Mouse (Mus musculus) neural tube, embryonic 15.5 days (tissue): ENCODE data around the gene Fto. TPM values are rescaled to one million over a fixed set of nuclear protein-coding genes. Genes with fewer than 3 reads are reported as not detected.

ENCODE experiments used
- ATAC-seq: fragments of 200-750 bp; cut with Nextera tagmentation; 2 replicates; pipeline ENCODE4 v1.8.0; 2017; ENCODE audit warnings: mild to moderate bottlenecking, moderate TSS enrichment, moderate library complexity; ENCODE audit not compliant: low FRiP score
- H3K27ac ChIP-seq: fragments of 300-500 bp; sonication (generic); replicated peaks from 2 replicates; pipeline ENCODE4 v1.5.1; 2015; ENCODE audit warnings: mild to moderate bottlenecking, inconsistent platforms
- H3K27me3 ChIP-seq: fragments of 300-500 bp; sonication (generic); replicated peaks from 2 replicates; pipeline ENCODE4 v1.6.1; 2015; ENCODE audit warnings: inconsistent platforms
- H3K36me3 ChIP-seq: fragments of 300-500 bp; sonication (generic); 2 replicates; pipeline ENCODE4 v1.6.1; 2015; ENCODE audit warnings: inconsistent platforms
- H3K4me1 ChIP-seq: fragments of 300-500 bp; sonication (generic); 2 replicates; pipeline ENCODE4 v1.6.1; 2015; ENCODE audit warnings: inconsistent platforms
- H3K4me2 ChIP-seq: fragments of 300-500 bp; sonication (generic); 2 replicates; pipeline ENCODE4 v1.6.1; 2015; ENCODE audit warnings: inconsistent platforms, mild to moderate bottlenecking, moderate library complexity
- H3K4me3 ChIP-seq: fragments of 300-500 bp; sonication (generic); replicated peaks from 2 replicates; pipeline ENCODE4 v1.5.1; 2015; ENCODE audit warnings: mild to moderate bottlenecking, inconsistent platforms
- H3K9ac ChIP-seq: fragments of 300-500 bp; sonication (generic); replicated peaks from 2 replicates; pipeline ENCODE4 v1.6.1; 2015; ENCODE audit warnings: mild to moderate bottlenecking, inconsistent platforms
- H3K9me3 ChIP-seq: fragments of 300-500 bp; sonication (generic); replicated peaks from 2 replicates; pipeline ENCODE4 v1.6.1; 2016; ENCODE audit warnings: inconsistent platforms
- WGBS: fragments of 180-500 bp; shearing (Covaris S2); methylation state at CpG from one replicate; pipeline ENCODE4 v1.1.7; 2015; ENCODE audit warnings: mixed read lengths; 5-methylcytosine and 5-hydroxymethylcytosine counted together
- polyA plus RNA-seq: library from polyadenylated mRNA; unstranded; fragments of >200 nt; fragmentation: Nextera tagmentation; extraction: Ambion mirVana; gene quantifications from 2 replicates; pipeline ENCODE4 v1.2.1, GENCODE M21; 2015

The Fto gene
- polyA plus RNA-seq, 1 experiment from 2014 or later = 135 TPM

DNA sequence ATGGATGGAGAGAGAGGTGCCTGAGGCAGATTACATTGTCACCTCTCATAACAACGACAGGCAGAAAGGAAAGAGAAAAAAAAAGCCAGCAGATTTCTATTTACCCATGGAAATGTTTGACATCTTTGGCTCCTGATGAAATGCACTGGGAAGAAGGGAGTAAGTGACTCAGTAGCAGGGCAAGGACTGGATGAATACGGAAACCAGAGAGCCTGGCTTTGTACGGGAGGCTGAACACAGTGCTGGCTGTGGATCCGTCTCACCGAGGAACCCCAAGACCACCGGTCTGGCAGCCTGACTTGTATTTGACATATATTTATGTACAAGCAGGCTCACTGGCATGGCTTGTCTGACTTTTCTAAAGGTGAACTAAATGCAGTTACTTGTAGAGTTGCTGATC lies 34.3 kb downstream of the Fto start:
- Histone ChIP-seq H3K9me3 (no peaks in the 10 kb centered on the region), H3K4me3 (no peak overlapping the region), H3K27me3 (no peaks in the 10 kb centered on the region), H3K9ac (no peak overlapping the region), H3K4me2 (no peak overlapping the region), H3K4me1 (peaks cover 8% of the 10 kb centered on the region), H3K27ac (no peak overlapping the region), H3K36me3 (no peaks in the 10 kb centered on the region)
- ATAC-seq = no peak
- WGBS = 73% methylated on average over 6 of the region's 6 CpGs

DNA sequence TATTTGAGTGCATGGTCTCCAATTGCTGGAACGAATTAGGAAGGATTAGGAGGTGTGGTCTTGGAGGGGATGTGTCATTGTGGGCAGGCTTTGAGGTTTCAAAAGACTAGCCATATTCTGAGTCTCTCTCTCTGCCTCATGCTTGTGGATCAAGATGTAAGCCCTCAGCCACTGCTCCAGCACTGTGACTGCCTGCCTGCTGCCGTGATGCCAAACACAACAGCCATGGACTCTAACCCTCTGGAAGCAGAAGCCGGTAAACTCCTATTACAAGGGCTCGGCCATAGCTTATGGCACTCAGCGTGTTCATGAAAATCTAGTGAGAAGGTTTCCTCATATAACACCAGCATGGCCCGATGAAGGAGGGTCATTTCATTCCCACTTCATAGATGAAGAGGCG lies 36.5 kb downstream of the Fto start:
- WGBS = 96% methylated on average over 7 of the region's 7 CpGs
- H3K4me2 ChIP-seq = no peak overlapping the region
- H3K9ac ChIP-seq = no peak overlapping the region
- H3K4me3 ChIP-seq = no peak overlapping the region
- no peak for ATAC-seq
- H3K4me1 ChIP-seq = peaks cover 12% of the 10 kb centered on the region
- H3K9me3 ChIP-seq = no peaks in the 10 kb centered on the region
- H3K27me3 ChIP-seq = no peaks in the 10 kb centered on the region
- H3K27ac ChIP-seq = no peak overlapping the region
- H3K36me3 ChIP-seq = no peaks in the 10 kb centered on the region

DNA sequence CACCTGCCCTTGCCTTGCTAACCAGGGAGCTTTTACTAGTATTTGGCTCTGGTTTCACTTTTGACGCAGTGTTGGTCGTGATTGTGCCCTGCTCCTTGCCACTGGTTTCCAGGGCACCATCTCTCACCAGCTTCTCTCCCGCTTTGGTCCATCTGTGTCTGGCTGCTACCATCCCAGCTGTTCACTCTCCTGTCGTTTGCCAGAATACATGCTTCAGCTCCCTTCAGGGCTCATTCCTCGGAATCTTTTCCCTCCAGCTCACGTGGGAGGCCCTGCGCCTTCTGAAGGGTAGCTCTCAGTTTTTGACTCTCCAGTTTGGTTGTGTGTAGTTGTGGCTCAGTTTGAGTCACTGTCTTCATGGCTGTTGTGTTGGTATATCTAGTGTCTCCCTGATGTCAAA lies 37.3 kb downstream of the Fto start:
- H3K9ac ChIP-seq = no peak overlapping the region
- no peaks in the 10 kb centered on the region for H3K9me3 ChIP-seq
- WGBS = 64% methylated on average over 7 of the region's 7 CpGs

DNA sequence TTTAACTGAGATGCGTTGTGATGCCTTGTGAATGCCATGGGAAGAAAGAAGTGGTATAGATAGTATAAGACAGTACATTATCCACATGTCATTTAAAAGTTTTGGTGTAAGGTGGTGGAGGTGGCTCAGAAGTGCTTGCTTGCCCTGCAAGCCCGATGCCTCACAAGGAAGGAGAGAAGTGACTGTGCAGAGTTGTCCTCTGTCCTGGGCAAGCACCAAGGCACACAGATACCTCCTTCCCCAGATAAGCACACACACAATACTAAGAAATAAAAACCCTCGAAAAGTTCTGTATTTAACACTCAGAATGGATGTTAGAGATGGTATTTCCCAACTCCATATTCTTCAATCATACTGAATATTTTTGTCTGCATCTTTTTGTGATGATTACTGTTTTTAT lies 39.3 kb downstream of the Fto start:
- WGBS = 94% methylated on average over 3 of the region's 3 CpGs

More for the DNA sequence above, 37.3 kb downstream of the Fto start:
- no peak overlapping the region for H3K27ac ChIP-seq
- ATAC-seq = no peak
- H3K27me3 ChIP-seq = no peaks in the 10 kb centered on the region
- H3K4me1 ChIP-seq = peaks cover 20% of the 10 kb centered on the region
- no peaks in the 10 kb centered on the region for H3K36me3 ChIP-seq
- H3K4me2 ChIP-seq = no peak overlapping the region
- H3K4me3 ChIP-seq = no peak overlapping the region

DNA sequence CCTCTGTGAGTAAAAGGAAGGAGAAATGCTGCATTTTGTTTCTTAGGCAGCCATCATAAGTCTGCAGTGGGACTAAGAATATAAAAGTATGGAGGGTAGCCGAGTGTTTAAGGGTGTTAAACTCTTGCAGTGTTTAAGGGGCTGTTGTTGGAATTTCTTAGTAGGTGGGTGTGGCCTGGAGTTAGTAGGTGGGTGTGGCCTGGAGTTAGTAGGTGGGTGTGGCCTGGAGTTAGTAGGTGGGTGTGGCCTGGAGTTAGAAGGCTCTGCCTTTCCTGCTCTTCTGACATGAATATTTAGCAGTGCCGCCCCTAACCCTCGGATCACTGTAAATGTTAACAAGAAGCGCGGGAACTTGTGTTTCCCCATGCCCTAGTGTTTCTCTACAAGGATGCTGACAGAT lies 39.7 kb downstream of the Fto start:
- ATAC-seq = no peak
- H3K4me1 ChIP-seq = peaks cover 37% of the 10 kb centered on the region
- no peak overlapping the region for H3K27ac ChIP-seq
- H3K9me3 ChIP-seq = no peaks in the 10 kb centered on the region
- no peak overlapping the region for H3K4me2 ChIP-seq
- WGBS = 73% methylated on average over 5 of the region's 5 CpGs
- H3K4me3 ChIP-seq = no peak overlapping the region
- no peaks in the 10 kb centered on the region for H3K27me3 ChIP-seq
- H3K36me3 ChIP-seq = no peaks in the 10 kb centered on the region
- H3K9ac ChIP-seq = no peak overlapping the region

More for the DNA sequence above, 39.3 kb downstream of the Fto start:
- Histone ChIP-seq H3K4me1 (peaks cover 35% of the 10 kb centered on the region), H3K4me3 (no peak overlapping the region), H3K9me3 (no peaks in the 10 kb centered on the region), H3K4me2 (no peak overlapping the region), H3K9ac (no peak overlapping the region), H3K27ac (no peak overlapping the region), H3K36me3 (no peaks in the 10 kb centered on the region), H3K27me3 (no peaks in the 10 kb centered on the region)
- no peak for ATAC-seq

DNA sequence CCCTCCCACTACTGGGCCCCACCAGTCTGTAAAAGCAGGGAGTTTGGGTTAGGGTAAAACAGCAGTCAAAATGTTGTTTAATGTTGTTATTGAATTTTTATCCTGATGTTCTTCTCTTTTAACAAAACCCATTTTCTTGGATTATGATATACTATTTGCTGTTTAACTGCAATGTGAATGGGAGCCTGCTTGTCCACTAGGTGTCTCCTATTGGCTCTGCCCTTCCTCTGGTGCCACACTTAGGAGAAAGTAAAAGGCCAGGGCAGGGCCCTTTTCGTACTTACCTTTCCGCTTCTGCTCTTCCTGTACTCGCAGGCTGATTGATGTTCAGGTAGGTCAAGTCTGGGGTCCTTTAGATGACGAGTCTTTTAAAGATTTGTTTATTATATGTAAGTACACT lies 40.6 kb downstream of the Fto start:
- ATAC-seq = no peak
- Histone ChIP-seq H3K9me3 (no peaks in the 10 kb centered on the region), H3K4me3 (no peak overlapping the region), H3K9ac (no peak overlapping the region), H3K4me2 (no peak overlapping the region), H3K4me1 (peaks cover 41% of the 10 kb centered on the region), H3K27ac (no peak overlapping the region), H3K27me3 (no peaks in the 10 kb centered on the region), H3K36me3 (no peaks in the 10 kb centered on the region)
- WGBS = 92% methylated on average over 4 of the region's 4 CpGs

DNA sequence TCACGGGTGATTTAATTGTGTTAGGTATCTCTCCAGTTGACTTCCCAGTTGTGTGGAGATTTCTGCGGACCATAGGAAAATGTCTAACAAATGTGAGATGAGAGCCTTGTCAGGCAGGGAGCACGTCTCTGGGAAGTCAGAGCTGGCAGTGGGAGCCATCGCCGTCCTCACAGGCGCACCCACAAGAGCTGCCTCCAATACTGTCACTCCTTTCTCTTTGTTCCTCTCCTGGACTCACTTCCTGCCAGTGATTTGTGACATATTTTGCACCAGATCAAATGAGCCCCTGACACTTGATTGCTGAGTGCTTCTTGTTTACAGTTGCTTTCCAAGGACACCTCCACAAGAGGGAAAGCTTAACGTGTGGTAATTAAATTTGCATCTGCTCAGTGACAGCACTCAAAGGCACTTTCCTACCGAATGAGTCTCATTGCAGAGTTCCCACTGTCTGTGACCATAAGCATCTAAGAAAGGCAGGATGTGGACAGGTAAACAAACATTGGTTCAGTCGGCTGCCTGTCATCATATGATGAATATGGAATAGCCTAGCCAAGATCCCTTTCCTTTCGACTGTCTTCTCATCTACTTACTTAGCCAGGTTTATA lies 42.1 kb downstream of the Fto start:
- Histone ChIP-seq H3K27me3 (no peaks in the 10 kb centered on the region), H3K4me3 (no peak overlapping the region), H3K4me1 (peaks cover 38% of the 10 kb centered on the region), H3K36me3 (no peaks in the 10 kb centered on the region), H3K9ac (no peak overlapping the region), H3K4me2 (no peak overlapping the region), H3K27ac (peak overlapping the region; percentile 25; the same call in 1 of the 2 replicates), H3K9me3 (no peaks in the 10 kb centered on the region)
- ATAC-seq = no peak
- 22% methylated on average over 10 of the region's 10 CpGs for WGBS

DNA sequence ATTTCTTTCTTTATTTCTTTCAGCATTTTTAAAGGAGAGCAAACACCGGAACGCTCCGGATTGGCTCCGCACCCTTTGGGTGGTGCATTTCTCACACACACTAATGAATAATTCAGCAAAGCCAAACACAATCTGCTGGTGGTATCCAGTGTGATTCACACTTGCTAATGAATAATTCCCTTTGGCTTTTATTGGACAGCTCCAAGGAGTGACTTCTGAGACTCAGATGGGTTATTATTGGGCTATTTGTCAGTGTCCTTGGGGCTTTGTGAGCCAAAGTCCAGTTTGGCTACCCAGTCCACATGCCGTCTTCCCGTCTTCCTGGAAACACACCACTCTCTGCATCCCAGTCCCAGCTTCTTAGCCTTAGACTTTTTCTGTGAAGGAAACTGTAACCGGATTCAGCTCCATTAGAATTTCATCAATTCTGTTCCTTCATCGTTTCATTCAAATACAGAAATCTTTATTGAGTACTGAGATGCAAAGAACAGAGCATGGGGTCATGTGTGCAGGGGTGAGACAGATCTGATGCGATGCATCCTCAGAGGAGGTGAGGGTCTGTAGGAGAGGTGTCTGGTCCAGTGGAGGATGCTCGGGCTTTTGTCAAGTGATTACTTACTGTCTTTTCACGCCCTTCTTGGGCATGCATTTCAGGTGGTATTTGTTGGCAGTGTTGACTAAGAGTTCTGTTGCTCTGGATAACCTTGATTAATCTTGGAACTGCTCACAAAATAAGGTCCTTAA lies 42.8 kb downstream of the Fto start:
- no peaks in the 10 kb centered on the region for H3K36me3 ChIP-seq
- peaks cover 33% of the 10 kb centered on the region for H3K4me1 ChIP-seq
- no peak overlapping the region for H3K9ac ChIP-seq
- H3K4me3 ChIP-seq = no peak overlapping the region
- no peak overlapping the region for H3K4me2 ChIP-seq
- H3K27ac ChIP-seq = peak overlapping the region; percentile 25; the same call in 1 of the 2 replicates
- no peaks in the 10 kb centered on the region for H3K27me3 ChIP-seq
- ATAC-seq = 0 out of 2 replicates have a peak, but pooled peaks have one; percentile 15
- H3K9me3 ChIP-seq = no peaks in the 10 kb centered on the region
- WGBS = 34% methylated on average over 11 of the region's 11 CpGs

DNA sequence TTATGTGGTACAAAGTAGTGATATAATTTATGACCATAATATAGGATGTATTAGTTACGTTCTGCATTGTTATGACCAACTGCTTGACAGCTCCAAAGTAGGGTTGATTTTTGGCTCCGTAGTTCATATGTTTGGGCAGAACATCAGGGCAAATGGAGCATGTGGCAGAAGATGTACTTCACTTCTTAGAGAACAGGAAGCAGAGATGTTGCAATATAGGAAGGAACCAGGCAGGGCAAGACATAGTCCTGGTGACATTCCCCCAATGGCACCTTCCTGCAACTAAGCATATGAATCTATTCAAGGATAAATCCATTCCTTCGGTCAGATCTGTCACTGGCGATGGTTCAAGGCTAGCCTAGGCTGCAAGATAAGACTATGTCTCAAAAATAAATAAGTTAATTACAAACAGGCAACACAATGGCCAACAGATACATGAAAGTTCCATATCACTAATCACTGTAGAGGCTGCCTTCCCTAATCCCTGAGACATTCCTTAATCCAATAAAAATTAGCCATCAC lies 44.2 kb downstream of the Fto start:
- H3K27me3 ChIP-seq = no peaks in the 10 kb centered on the region; the same call in 1 of the 2 replicates
- H3K9me3 ChIP-seq = no peaks in the 10 kb centered on the region
- peaks cover 33% of the 10 kb centered on the region for H3K4me1 ChIP-seq
- WGBS = 88% methylated on average over 4 of the region's 4 CpGs
- H3K4me2 ChIP-seq = no peak overlapping the region
- no peak for ATAC-seq
- no peak overlapping the region for H3K27ac ChIP-seq
- no peak overlapping the region for H3K4me3 ChIP-seq
- H3K9ac ChIP-seq = no peak overlapping the region
- no peaks in the 10 kb centered on the region for H3K36me3 ChIP-seq

DNA sequence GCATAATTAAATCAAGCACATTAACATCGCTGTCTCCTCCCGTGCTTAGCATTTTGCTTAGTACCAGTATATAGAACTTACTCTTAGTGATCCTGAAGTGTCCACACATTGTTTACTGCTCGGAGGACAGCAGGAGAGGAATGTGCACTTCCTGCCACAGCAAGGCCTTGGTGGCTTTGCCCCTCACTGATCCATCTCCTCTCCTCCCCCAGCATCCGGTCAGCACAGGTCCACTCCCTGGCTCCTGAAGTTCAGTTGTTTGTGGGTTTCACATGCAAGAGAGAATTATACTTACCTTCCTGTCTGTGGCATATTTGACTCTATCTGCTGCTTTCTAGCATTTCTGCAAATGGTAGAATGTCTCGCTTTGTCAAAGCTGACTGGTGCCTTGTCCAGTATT lies 44.7 kb downstream of the Fto start:
- WGBS = 86% methylated on average over 5 of the region's 5 CpGs
- H3K36me3 ChIP-seq = no peaks in the 10 kb centered on the region
- ATAC-seq = no peak
- H3K4me3 ChIP-seq = no peak overlapping the region
- H3K9ac ChIP-seq = no peak overlapping the region
- no peaks in the 10 kb centered on the region for H3K9me3 ChIP-seq
- H3K27ac ChIP-seq = no peak overlapping the region
- H3K27me3 ChIP-seq = no peaks in the 10 kb centered on the region; the same call in 1 of the 2 replicates
- H3K4me2 ChIP-seq = no peak overlapping the region
- H3K4me1 ChIP-seq = peaks cover 33% of the 10 kb centered on the region

DNA sequence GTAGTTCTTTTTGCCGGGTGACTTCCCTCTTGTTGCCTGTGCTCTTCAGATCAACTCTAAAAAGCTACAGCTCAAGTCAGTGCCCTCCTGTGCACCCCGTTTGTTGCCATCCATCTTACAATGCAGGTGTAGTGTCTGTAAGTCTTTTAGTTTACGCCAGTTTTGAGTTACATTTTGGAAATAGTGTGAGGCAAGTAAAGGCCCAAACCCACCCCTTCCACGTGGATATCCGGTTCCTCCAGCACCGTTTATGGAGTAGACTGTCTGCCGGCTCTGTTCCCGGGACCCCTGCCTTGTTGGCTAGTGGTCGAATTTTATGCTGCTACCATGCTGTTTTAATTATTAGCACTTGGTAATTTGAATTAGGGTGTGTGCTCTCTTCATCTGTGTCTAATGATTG lies 46.2 kb downstream of the Fto start:
- H3K36me3 ChIP-seq = no peaks in the 10 kb centered on the region
- peaks cover 6% of the 10 kb centered on the region; the same call in 1 of the 2 replicates for H3K27me3 ChIP-seq
- ATAC-seq = no peak
- H3K9me3 ChIP-seq = no peaks in the 10 kb centered on the region
- peaks cover 35% of the 10 kb centered on the region for H3K4me1 ChIP-seq
- H3K4me2 ChIP-seq = no peak overlapping the region
- no peak overlapping the region for H3K9ac ChIP-seq
- H3K27ac ChIP-seq = no peak overlapping the region
- H3K4me3 ChIP-seq = no peak overlapping the region
- 70% methylated on average over 9 of the region's 9 CpGs for WGBS
